Mouse (Mus musculus) CH12.LX (cell line): ENCODE data around the gene Grb2. TPM values are rescaled to one million over a fixed set of nuclear protein-coding genes. Genes with fewer than 3 reads are reported as not detected.

Experiments used
- DNase-seq: peaks from one replicate; pipeline ENCODE4 v3.0.0-alpha.2; 2013; ENCODE audit errors: extremely low read depth
- H3K27ac ChIP-seq: 2 replicates; pipeline ENCODE4 v1.5.1; 2012; ENCODE audit warnings: low read depth, mild to moderate bottlenecking, control low read depth, moderate library complexity; ENCODE audit not compliant: insufficient read depth
- H3K27me3 ChIP-seq: replicated peaks from 2 replicates; pipeline ENCODE3; 2012; ENCODE audit warnings: inconsistent platforms
- H3K36me3 ChIP-seq, 2 experiments: replicated peaks in 1 of 2; 2 replicates each; pipeline versions ENCODE3 to v1.6.1; 2012; ENCODE audit warnings: inconsistent platforms in 1 of 2, low read length in 1 of 2, mild to moderate bottlenecking in 1 of 2, mixed read lengths in 1 of 2, moderate library complexity in 1 of 2; ENCODE audit not compliant: control insufficient read depth in 1 of 2, insufficient read depth in 1 of 2
- H3K4me1 ChIP-seq, 2 experiments: 2 replicates each; pipeline ENCODE4 v1.6.1; 2012; ENCODE audit warnings: inconsistent platforms in 1 of 2, moderate library complexity in 1 of 2; ENCODE audit not compliant: insufficient read depth in 2 of 2, control insufficient read depth in 1 of 2
- H3K4me2 ChIP-seq: 2 replicates; pipeline ENCODE4 v1.6.1; 2012; ENCODE audit warnings: low read depth, mild to moderate bottlenecking, control low read depth; ENCODE audit not compliant: poor library complexity, insufficient read depth, severe bottlenecking
- H3K4me3 ChIP-seq, 3 experiments: fragments of 150-350 bp in 1 of 3; sonication (generic) in 1 of 3; replicated peaks in 1 of 3; 2 replicates each; pipeline versions ENCODE3 to v1.5.1; 2011 to 2012; ENCODE audit warnings: low read depth in 2 of 3, low read length in 2 of 3, mild to moderate bottlenecking in 2 of 3, moderate library complexity in 2 of 3, control low read depth in 1 of 3, improper control_type of control experiment in 1 of 3, inconsistent platforms in 1 of 3, mixed read lengths in 1 of 3; ENCODE audit not compliant: poor library complexity in 1 of 3
- H3K79me2 ChIP-seq: replicated peaks from 2 replicates; pipeline ENCODE4 v1.6.1; 2012; ENCODE audit warnings: mild to moderate bottlenecking, moderate library complexity; ENCODE audit not compliant: control insufficient read depth, poor library complexity, insufficient read depth, severe bottlenecking; ENCODE audit errors: extremely low read depth
- H3K9ac ChIP-seq: 2 replicates; pipeline ENCODE4 v1.6.1; 2012; ENCODE audit warnings: low read depth, mild to moderate bottlenecking, control low read depth, moderate library complexity; ENCODE audit not compliant: insufficient read depth
- H3K9me3 ChIP-seq: replicated peaks from 2 replicates; pipeline ENCODE3; 2012; ENCODE audit warnings: low read length, inconsistent platforms, mixed read lengths
- BHLHE40 ChIP-seq: IDR thresholded peaks from 2 replicates; pipeline ENCODE4 v1.6.1; 2011; ENCODE audit warnings: mild to moderate bottlenecking, low read depth, low read length, improper control_type of control experiment
- CHD2 ChIP-seq: IDR thresholded peaks from 2 replicates; pipeline ENCODE4 v1.6.1; 2011; ENCODE audit warnings: low read length, improper control_type of control experiment
- CTCF ChIP-seq, 2 experiments: IDR thresholded peaks in 1 of 2; conservative IDR thresholded peaks in 1 of 2; 2 replicates each; pipeline ENCODE4 v1.5.1; 2011 to 2012; ENCODE audit warnings: low read depth in 2 of 2, low read length in 2 of 2, improper control_type of control experiment in 1 of 2, inconsistent platforms in 1 of 2, mild to moderate bottlenecking in 1 of 2, moderate library complexity in 1 of 2
- E2F4 ChIP-seq: IDR thresholded peaks from 2 replicates; pipeline ENCODE4 v1.6.1; 2011; ENCODE audit warnings: low read depth, low read length, improper control_type of control experiment; ENCODE audit not compliant: insufficient replicate concordance
- ELF1 ChIP-seq: IDR thresholded peaks from 2 replicates; pipeline ENCODE4 v1.6.1; 2014; ENCODE audit warnings: low read depth, mild to moderate bottlenecking, inconsistent platforms, low read length, improper control_type of control experiment
- ETS1 ChIP-seq: conservative IDR thresholded peaks from 2 replicates; pipeline ENCODE4 v1.6.1; 2012; ENCODE audit warnings: low read depth, mild to moderate bottlenecking, inconsistent platforms, low read length, improper control_type of control experiment, moderate library complexity
- GABPA ChIP-seq: IDR thresholded peaks from 2 replicates; pipeline ENCODE4 v1.6.1; 2012; ENCODE audit warnings: low read depth, low read length, improper control_type of control experiment, inconsistent platforms; ENCODE audit not compliant: insufficient replicate concordance
- HCFC1 ChIP-seq: IDR thresholded peaks from 2 replicates; pipeline ENCODE4 v1.6.1; 2012; ENCODE audit warnings: low read depth, mild to moderate bottlenecking, inconsistent platforms, low read length, improper control_type of control experiment
- IRF4 ChIP-seq: IDR thresholded peaks from 2 replicates; pipeline ENCODE4 v1.6.1; 2014; ENCODE audit warnings: low read depth, mild to moderate bottlenecking, inconsistent platforms, low read length, improper control_type of control experiment
- JUN ChIP-seq: IDR thresholded peaks from 2 replicates; pipeline ENCODE4 v1.6.1; 2011; ENCODE audit warnings: low read depth, mild to moderate bottlenecking, low read length, improper control_type of control experiment, moderate library complexity; ENCODE audit not compliant: insufficient read depth
- JUND ChIP-seq: conservative IDR thresholded peaks from 2 replicates; pipeline ENCODE4 v1.6.1; 2011; ENCODE audit warnings: low read depth, low read length, improper control_type of control experiment
- KAT2A ChIP-seq: IDR thresholded peaks from 2 replicates; pipeline ENCODE4 v1.6.1; 2012; ENCODE audit warnings: low read length, improper control_type of control experiment, inconsistent platforms; ENCODE audit not compliant: insufficient replicate concordance
- MAX ChIP-seq: IDR thresholded peaks from 2 replicates; pipeline ENCODE4 v1.6.1; 2011; ENCODE audit warnings: low read length, improper control_type of control experiment
- MEF2A ChIP-seq: IDR thresholded peaks from 2 replicates; pipeline ENCODE4 v1.6.1; 2014; ENCODE audit warnings: low read depth, mild to moderate bottlenecking, inconsistent platforms, low read length, improper control_type of control experiment, borderline replicate concordance
- MYC ChIP-seq: IDR thresholded peaks from 2 replicates; pipeline ENCODE4 v1.6.1; 2011; ENCODE audit warnings: low read depth, mild to moderate bottlenecking, improper control_type of control experiment, low read length
- NELFE ChIP-seq: IDR thresholded peaks from 2 replicates; pipeline ENCODE4 v1.6.1; 2011; ENCODE audit warnings: low read depth, low read length, improper control_type of control experiment
- NRF1 ChIP-seq: IDR thresholded peaks from 2 replicates; pipeline ENCODE4 v1.6.1; 2014; ENCODE audit warnings: low read depth, mild to moderate bottlenecking, inconsistent platforms, low read length, improper control_type of control experiment, moderate library complexity
- POLR2AphosphoS2 ChIP-seq: IDR thresholded peaks from 2 replicates; pipeline ENCODE4 v1.6.1; 2011; ENCODE audit warnings: low read depth, low read length, improper control_type of control experiment
- RAD21 ChIP-seq: IDR thresholded peaks from 2 replicates; pipeline ENCODE4 v1.6.1; 2011; ENCODE audit warnings: low read depth, mild to moderate bottlenecking, low read length, improper control_type of control experiment, moderate library complexity
- RCOR1 ChIP-seq: conservative IDR thresholded peaks from 2 replicates; pipeline ENCODE4 v1.6.1; 2012; ENCODE audit warnings: low read depth, mild to moderate bottlenecking, inconsistent platforms, low read length, improper control_type of control experiment
- SIN3A ChIP-seq: IDR thresholded peaks from 2 replicates; pipeline ENCODE4 v1.6.1; 2012; ENCODE audit warnings: low read length, improper control_type of control experiment, inconsistent platforms
- SMC3 ChIP-seq: IDR thresholded peaks from 2 replicates; pipeline ENCODE4 v1.6.1; 2011; ENCODE audit warnings: low read depth, low read length, improper control_type of control experiment
- TCF12 ChIP-seq: IDR thresholded peaks from 2 replicates; pipeline ENCODE4 v1.6.1; 2014; ENCODE audit warnings: low read depth, mild to moderate bottlenecking, inconsistent platforms, low read length, improper control_type of control experiment
- ZC3H11A ChIP-seq: IDR thresholded peaks from 2 replicates; pipeline ENCODE4 v1.6.1; 2012; ENCODE audit warnings: low read depth, mild to moderate bottlenecking, inconsistent platforms, low read length, improper control_type of control experiment
- ZKSCAN1 ChIP-seq: IDR thresholded peaks from 2 replicates; pipeline ENCODE4 v1.6.1; 2012; ENCODE audit warnings: low read depth, inconsistent platforms, low read length, improper control_type of control experiment, borderline replicate concordance
- ZMIZ1 ChIP-seq: IDR thresholded peaks from 2 replicates; pipeline ENCODE4 v1.6.1; 2012; ENCODE audit warnings: low read depth, mild to moderate bottlenecking, inconsistent platforms, low read length, improper control_type of control experiment
- ZNF384 ChIP-seq: IDR thresholded peaks from 2 replicates; pipeline ENCODE4 v1.6.1; 2012; ENCODE audit warnings: low read depth, low read length, improper control_type of control experiment, inconsistent platforms
- dilution Hi-C: fragments of 300-500 bp; cut with MboI; formaldehyde crosslinking; loops from 2 replicates; pipeline ENCODE4 v1.14.3; 2020; ENCODE audit warnings: low sequenced_read_pairs; ENCODE audit not compliant: extremely low pct_unique_long_range_greater_than_20kb, extremely low pct_ligation_motif_present
- in situ Hi-C: fragments of 300-500 bp; cut with MboI; formaldehyde crosslinking; loops from 3 replicates; pipeline ENCODE4 v1.14.3; 2019; ENCODE audit warnings: low sequenced_read_pairs, low pct_ligation_motif_present, low pct_unique_long_range_greater_than_20kb, mixed read lengths
- polyA plus RNA-seq: library from polyadenylated mRNA; unstranded; fragments of >175 nt; gene quantifications from 2 replicates; pipeline ENCODE4 v1.2.1, GENCODE M21; 2012; ENCODE audit warnings: low read depth; ENCODE audit not compliant: insufficient read length
- total RNA-seq, 2 experiments: library from RNA; depleted of rRNA; stranded (reverse); fragments of 300-350 nt in 1 of 2; fragments of >200 nt in 1 of 2; gene quantifications; 2 replicates each; pipeline ENCODE4 v1.2.3; 2012 to 2014

Gene Grb2
- total and polyA plus RNA-seq, 3 experiments: 63.6 to 241 (median 117) TPM

DNA sequence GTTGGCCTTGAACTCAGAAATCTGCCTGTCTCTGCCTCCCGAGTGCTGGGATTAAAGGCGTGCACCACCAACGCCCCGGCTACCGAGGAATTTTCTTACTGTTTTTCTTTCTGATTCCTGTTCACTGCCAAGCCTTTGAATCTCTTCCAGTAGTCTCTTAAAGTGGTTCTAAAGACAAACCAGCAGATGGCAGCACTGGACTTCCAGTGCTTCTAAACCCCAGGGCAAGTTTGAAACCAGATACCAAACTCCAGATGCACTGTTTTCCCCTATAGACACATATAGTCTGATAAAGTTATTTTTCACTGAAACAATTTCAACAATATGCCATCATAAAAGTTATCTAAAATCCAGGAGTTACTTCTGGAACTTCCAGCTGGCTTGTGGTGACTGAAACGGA, 60.9 kb downstream of the Grb2 start:
- DNase-seq: peak; percentile 94
- Histone ChIP-seq H3K27ac (peak overlapping the region; percentile 87; the same call in 1 of the 2 replicates), H3K4me3 (peak overlapping the region in 1 of 3 experiments; percentile 35), H3K4me2 (no peak overlapping the region; the same call in 1 of the 2 replicates), H3K36me3 (peaks cover 59 to 63% of the 10 kb centered on the region in 2 experiments), H3K27me3 (no peaks in the 10 kb centered on the region), H3K79me2 (peaks cover 53% of the 10 kb centered on the region), H3K4me1 (peaks cover 32 to 95% of the 10 kb centered on the region in 2 experiments), H3K9ac (no peak overlapping the region; the same call in 1 of the 2 replicates), H3K9me3 (no peaks in the 10 kb centered on the region)
- dilution Hi-C loops (no loop called here), in situ Hi-C loops (loop anchor here (25.0 kb wide), 1 partner anchor 765 kb away; the partner anchor contains the start of gene Rnf157)
- no peak for TF ChIP-seq GABPA
- peak; percentile 62; the same call in 1 of the 2 replicates for TF ChIP-seq ZC3H11A
- TF ChIP-seq JUN: no peak
- no peak for TF ChIP-seq RCOR1
- TF ChIP-seq CTCF (conservative IDR thresholded peaks at IDR 0.05 in 1 of 2, IDR thresholded peaks at IDR 0.05 in 1 of 2; ENCODE audit: low read depth in 2 of 2, low read length in 2 of 2): peak; percentile 57 to 95
- 0 out of 2 replicates have a peak, but pooled peaks have one; percentile 22 for TF ChIP-seq JUND
- peak; percentile 95 for TF ChIP-seq SMC3
- no peak for TF ChIP-seq E2F4
- TF ChIP-seq ZNF384: no peak
- TF ChIP-seq HCFC1: no peak
- TF ChIP-seq ZMIZ1: no peak
- no peak for TF ChIP-seq CHD2
- 0 out of 2 replicates have a peak, but pooled peaks have one; percentile 3 for TF ChIP-seq MEF2A
- 0 out of 2 replicates have a peak, but pooled peaks have one; percentile 14 for TF ChIP-seq NELFE
- TF ChIP-seq RAD21: peak; percentile 95
- TF ChIP-seq SIN3A: peak; percentile 43; the same call in 1 of the 2 replicates
- peak; percentile 57; the same call in 1 of the 2 replicates for TF ChIP-seq MYC
- TF ChIP-seq BHLHE40: no peak

DNA sequence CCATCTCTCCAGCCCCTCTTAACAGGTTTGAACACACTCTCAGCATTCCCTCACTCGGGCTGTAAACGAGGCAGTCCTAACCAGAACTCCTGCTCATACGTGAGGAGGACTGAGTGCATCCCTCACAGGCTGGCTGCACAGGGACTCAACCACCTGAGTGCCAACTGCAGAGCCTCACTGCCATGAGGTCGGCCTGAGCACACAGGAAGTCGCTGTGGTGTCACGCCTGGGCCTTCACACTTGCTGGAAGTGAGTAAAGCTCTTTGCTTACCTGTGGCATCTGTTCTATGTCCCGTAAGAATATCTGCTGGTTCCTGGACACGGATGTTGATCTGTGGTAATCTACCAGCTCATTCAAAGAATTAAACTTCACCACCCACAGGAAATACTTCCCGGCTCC, 62.0 kb downstream of the Grb2 start:
- in situ Hi-C loops: loop anchor here (25.0 kb wide), 1 partner anchor 766 kb away; the partner anchor contains the start of gene Rnf157
- H3K9me3 ChIP-seq: no peaks in the 10 kb centered on the region
- dilution Hi-C loops: no loop called here
- peaks cover 55 to 60% of the 10 kb centered on the region in 2 experiments for H3K36me3 ChIP-seq
- no peak for DNase-seq
- no peaks in the 10 kb centered on the region for H3K27me3 ChIP-seq
- no peak overlapping the region for H3K4me2 ChIP-seq
- no peak for TF ChIP-seq JUND
- no peak for TF ChIP-seq SMC3
- peak; percentile 17; the same call in 1 of the 2 replicates for TF ChIP-seq TCF12
- TF ChIP-seq E2F4: no peak
- TF ChIP-seq NRF1: no peak
- no peak for TF ChIP-seq RCOR1
- TF ChIP-seq ETS1: no peak
- no peak for TF ChIP-seq ZC3H11A
- no peak for TF ChIP-seq KAT2A
- TF ChIP-seq MAX: peak; percentile 71
- TF ChIP-seq MYC: 0 out of 2 replicates have a peak, but pooled peaks have one; percentile 44
- TF ChIP-seq SIN3A: 0 out of 2 replicates have a peak, but pooled peaks have one; percentile 18
- TF ChIP-seq CTCF (conservative IDR thresholded peaks at IDR 0.05 in 1 of 2, IDR thresholded peaks at IDR 0.05 in 1 of 2; ENCODE audit: low read depth in 2 of 2, low read length in 2 of 2): no peak
- TF ChIP-seq ZKSCAN1: no peak
- TF ChIP-seq NELFE: 0 out of 2 replicates have a peak, but pooled peaks have one; percentile 16
- no peak for TF ChIP-seq POLR2AphosphoS2
- TF ChIP-seq ELF1: no peak
- TF ChIP-seq ZNF384: no peak; the same call in 1 of the 2 replicates
- TF ChIP-seq IRF4: 0 out of 2 replicates have a peak, but pooled peaks have one; percentile 5
- H3K9ac ChIP-seq: no peak overlapping the region
- H3K4me3 ChIP-seq: peak overlapping the region in 2 of 3 experiments; percentile 16 to 17
- H3K27ac ChIP-seq: peak overlapping the region; percentile 87
- H3K79me2 ChIP-seq: peaks cover 43% of the 10 kb centered on the region
- peaks cover 41 to 96% of the 10 kb centered on the region in 2 experiments for H3K4me1 ChIP-seq
